Mouse (Mus musculus): ENCODE data around the gene Lrrk1.

GRCm38 (mm10) chr7:66325419-66326053, 62.6 kb downstream of the Lrrk1 start:
- TF ChIP-seq CTCF (IDR thresholded peaks at IDR 0.05; ENCODE audit: insufficient read depth, low read length) = no peak
- no peak for TF ChIP-seq POLR2A (IDR thresholded peaks at IDR 0.05; ENCODE audit: borderline replicate concordance, extremely low read depth, low read depth, low read length)
